Mouse (Mus musculus): Measurements from ENCODE around the gene Lrrc59. TPM values are rescaled to one million over a fixed set of nuclear protein-coding genes. Genes with fewer than 3 reads are reported as not detected.

The Lrrc59 gene
- polyA plus RNA-seq, 1 experiment from 2014 or later: 153 TPM

- WGBS: 49% methylated on average over 8 of the region's 8 CpGs
- Histone ChIP-seq H3K9ac (ENCODE audit: low read depth, low read length) (no peak overlapping the region), H3K4me2 (ENCODE audit: low read length) (peak overlapping the region; percentile 69), H3K36me3 (ENCODE audit: control insufficient read depth, insufficient read depth, low read length) (no peaks in the 10 kb centered on the region; the same call in 1 of the 2 replicates), H3K27me3 (replicated peaks; ENCODE audit: control insufficient read depth, insufficient read depth, low read length) (no peaks in the 10 kb centered on the region), H3K4me1 (ENCODE audit: control insufficient read depth, insufficient read depth, low read depth, low read length) (peaks cover 11% of the 10 kb centered on the region), H3K9me3 (ENCODE audit: control insufficient read depth, low read length) (no peaks in the 10 kb centered on the region), H3K4me3 (ENCODE audit: low read length) (peak overlapping the region; percentile 48), H3K27ac (ENCODE audit: low read depth, low read length) (no peak overlapping the region)
- no peak for ATAC-seq
These were observed 23.4 kb downstream of the Lrrc59 start for GRCm38 (mm10) chr11:94652973-94653372.

GRCm38 (mm10) chr11:94653663-94654436, 24.3 kb downstream of the Lrrc59 start, which contains the start of the genes Mrpl27 and Eme1:
Mrpl27 (plus strand) TSS chr11:94653767.
Eme1 (minus strand) TSS chr11:94653964.
- Histone ChIP-seq H3K4me2 (ENCODE audit: low read length) (peak within 1 kb of the TSS; percentile 82), H3K9me3 (ENCODE audit: control insufficient read depth, low read length) (no peaks in the 10 kb centered on the region), H3K4me3 (ENCODE audit: low read length) (peak within 1 kb of the TSS; percentile 48), H3K36me3 (ENCODE audit: control insufficient read depth, insufficient read depth, low read length) (no peaks in the 10 kb centered on the region; the same call in 1 of the 2 replicates), H3K9ac (ENCODE audit: low read depth, low read length) (peak within 1 kb of the TSS; percentile 60), H3K27me3 (replicated peaks; ENCODE audit: control insufficient read depth, insufficient read depth, low read length) (no peaks in the 10 kb centered on the region), H3K4me1 (ENCODE audit: control insufficient read depth, insufficient read depth, low read depth, low read length) (peaks cover 11% of the 10 kb centered on the region), H3K27ac (ENCODE audit: low read depth, low read length) (peak within 1 kb of the TSS; percentile 86)
- under 1% methylated on average over 32 of the region's 32 CpGs for WGBS
- ATAC-seq: peak; percentile 93

- 82% methylated on average over 1 of the region's 1 CpGs for WGBS
- H3K4me3 ChIP-seq (ENCODE audit: low read length): no peak overlapping the region
- no peak for ATAC-seq
- no peaks in the 10 kb centered on the region for H3K27me3 ChIP-seq (replicated peaks; ENCODE audit: control insufficient read depth, insufficient read depth, low read length)
- peaks cover 29% of the 10 kb centered on the region for H3K36me3 ChIP-seq (ENCODE audit: control insufficient read depth, insufficient read depth, low read length)
- H3K4me2 ChIP-seq (ENCODE audit: low read length): no peak overlapping the region
- H3K9ac ChIP-seq (ENCODE audit: low read depth, low read length): no peak overlapping the region
- H3K9me3 ChIP-seq (ENCODE audit: control insufficient read depth, low read length): no peaks in the 10 kb centered on the region
- H3K27ac ChIP-seq (ENCODE audit: low read depth, low read length): no peak overlapping the region
- no peaks in the 10 kb centered on the region for H3K4me1 ChIP-seq (ENCODE audit: control insufficient read depth, insufficient read depth, low read depth, low read length)
These were observed 31.8 kb downstream of the Lrrc59 start for GRCm38 (mm10) chr11:94661344-94661743.

- no peak overlapping the region for H3K27ac ChIP-seq (ENCODE audit: low read depth, low read length)
- H3K9ac ChIP-seq (ENCODE audit: low read depth, low read length): no peak overlapping the region
- WGBS: 92% methylated on average over 6 of the region's 6 CpGs
- H3K4me1 ChIP-seq (ENCODE audit: control insufficient read depth, insufficient read depth, low read depth, low read length): no peaks in the 10 kb centered on the region
- peaks cover 53% of the 10 kb centered on the region for H3K36me3 ChIP-seq (ENCODE audit: control insufficient read depth, insufficient read depth, low read length)
- no peak overlapping the region for H3K4me2 ChIP-seq (ENCODE audit: low read length)
- H3K27me3 ChIP-seq (replicated peaks; ENCODE audit: control insufficient read depth, insufficient read depth, low read length): no peaks in the 10 kb centered on the region
- no peak overlapping the region for H3K4me3 ChIP-seq (ENCODE audit: low read length)
- no peaks in the 10 kb centered on the region for H3K9me3 ChIP-seq (ENCODE audit: control insufficient read depth, low read length)
- ATAC-seq: no peak
These were observed 35.7 kb downstream of the Lrrc59 start for GRCm38 (mm10) chr11:94665281-94665680.

- H3K27me3 ChIP-seq (replicated peaks; ENCODE audit: control insufficient read depth, insufficient read depth, low read length): no peaks in the 10 kb centered on the region
- no peaks in the 10 kb centered on the region for H3K9me3 ChIP-seq (ENCODE audit: control insufficient read depth, low read length)
- peak overlapping the region; percentile 22; the same call in 1 of the 2 replicates for H3K9ac ChIP-seq (ENCODE audit: low read depth, low read length)
- H3K27ac ChIP-seq (ENCODE audit: low read depth, low read length): no peak overlapping the region
- peaks cover 5% of the 10 kb centered on the region; the same call in 1 of the 2 replicates for H3K36me3 ChIP-seq (ENCODE audit: control insufficient read depth, insufficient read depth, low read length)
- 83% methylated on average over 5 of the region's 5 CpGs for WGBS
- no peak overlapping the region for H3K4me3 ChIP-seq (ENCODE audit: low read length)
- ATAC-seq: no peak
- H3K4me2 ChIP-seq (ENCODE audit: low read length): no peak overlapping the region
- peaks cover 20% of the 10 kb centered on the region for H3K4me1 ChIP-seq (ENCODE audit: control insufficient read depth, insufficient read depth, low read depth, low read length)
These were observed 45.4 kb downstream of the Lrrc59 start for GRCm38 (mm10) chr11:94674984-94675383.

- Histone ChIP-seq H3K36me3 (ENCODE audit: control insufficient read depth, insufficient read depth, low read length) (0 out of 2 replicates have a peak, but pooled peaks cover 2% of the 10 kb centered on the region), H3K27me3 (replicated peaks; ENCODE audit: control insufficient read depth, insufficient read depth, low read length) (no peaks in the 10 kb centered on the region), H3K9ac (ENCODE audit: low read depth, low read length) (no peak overlapping the region), H3K4me3 (ENCODE audit: low read length) (no peak overlapping the region), H3K27ac (ENCODE audit: low read depth, low read length) (no peak overlapping the region), H3K4me2 (ENCODE audit: low read length) (no peak overlapping the region; the same call in none of the 2 replicates), H3K4me1 (ENCODE audit: control insufficient read depth, insufficient read depth, low read depth, low read length) (peaks cover 20% of the 10 kb centered on the region), H3K9me3 (ENCODE audit: control insufficient read depth, low read length) (no peaks in the 10 kb centered on the region)
- 78% methylated on average over 5 of the region's 5 CpGs for WGBS
- ATAC-seq: no peak
These were observed 45.9 kb downstream of the Lrrc59 start for GRCm38 (mm10) chr11:94675446-94675845.

- Histone ChIP-seq H3K9me3 (ENCODE audit: control insufficient read depth, low read length) (no peaks in the 10 kb centered on the region), H3K27ac (ENCODE audit: low read depth, low read length) (no peak overlapping the region), H3K4me3 (ENCODE audit: low read length) (peak overlapping the region; percentile 82), H3K9ac (ENCODE audit: low read depth, low read length) (peak overlapping the region; percentile 95), H3K4me2 (ENCODE audit: low read length) (peak overlapping the region; percentile 82), H3K36me3 (ENCODE audit: control insufficient read depth, insufficient read depth, low read length) (no peaks in the 10 kb centered on the region), H3K27me3 (replicated peaks; ENCODE audit: control insufficient read depth, insufficient read depth, low read length) (no peaks in the 10 kb centered on the region), H3K4me1 (ENCODE audit: control insufficient read depth, insufficient read depth, low read depth, low read length) (peaks cover 20% of the 10 kb centered on the region)
- 40% methylated on average over 4 of the region's 4 CpGs for WGBS
- ATAC-seq: no peak
These were observed 46.7 kb downstream of the Lrrc59 start for GRCm38 (mm10) chr11:94676308-94676707.

- H3K9me3 ChIP-seq (ENCODE audit: control insufficient read depth, low read length): no peaks in the 10 kb centered on the region
- H3K4me2 ChIP-seq (ENCODE audit: low read length): peak within 1 kb of the TSS; percentile 82
- H3K36me3 ChIP-seq (ENCODE audit: control insufficient read depth, insufficient read depth, low read length): no peaks in the 10 kb centered on the region
- H3K9ac ChIP-seq (ENCODE audit: low read depth, low read length): peak within 1 kb of the TSS; percentile 95
- peak; percentile 97 for ATAC-seq
- peak within 1 kb of the TSS; percentile 90 for H3K27ac ChIP-seq (ENCODE audit: low read depth, low read length)
- peak within 1 kb of the TSS; percentile 82 for H3K4me3 ChIP-seq (ENCODE audit: low read length)
- H3K27me3 ChIP-seq (replicated peaks; ENCODE audit: control insufficient read depth, insufficient read depth, low read length): no peaks in the 10 kb centered on the region
- WGBS: 1% methylated on average over 56 of the region's 82 CpGs
- H3K4me1 ChIP-seq (ENCODE audit: control insufficient read depth, insufficient read depth, low read depth, low read length): peaks cover 20% of the 10 kb centered on the region
These were observed 47.4 kb downstream of the Lrrc59 start, which contains the start of gene Xylt2 for GRCm38 (mm10) chr11:94676754-94677606. Xylt2 (minus strand) TSS chr11:94677515.
